Mouse (Mus musculus) gonadal fat pad, adult 2 months (tissue): ENCODE results near the gene Aatf. TPM values are rescaled to one million over a fixed set of nuclear protein-coding genes. Genes with fewer than 3 reads are reported as not detected.

ENCODE experiments used
- DNase-seq: peaks from one replicate; pipeline ENCODE4 v3.0.0-alpha.2; 2012; ENCODE audit warnings: low read depth
- polyA plus RNA-seq: library from polyadenylated mRNA; depleted of rRNA; stranded (reverse); fragments of >200 nt; gene quantifications from 2 replicates; pipeline ENCODE4 v1.2.3, GENCODE M21; 2012; rRNA removed

Gene Aatf
- polyA plus RNA-seq, 1 experiment, result 2.9 TPM

DNA sequence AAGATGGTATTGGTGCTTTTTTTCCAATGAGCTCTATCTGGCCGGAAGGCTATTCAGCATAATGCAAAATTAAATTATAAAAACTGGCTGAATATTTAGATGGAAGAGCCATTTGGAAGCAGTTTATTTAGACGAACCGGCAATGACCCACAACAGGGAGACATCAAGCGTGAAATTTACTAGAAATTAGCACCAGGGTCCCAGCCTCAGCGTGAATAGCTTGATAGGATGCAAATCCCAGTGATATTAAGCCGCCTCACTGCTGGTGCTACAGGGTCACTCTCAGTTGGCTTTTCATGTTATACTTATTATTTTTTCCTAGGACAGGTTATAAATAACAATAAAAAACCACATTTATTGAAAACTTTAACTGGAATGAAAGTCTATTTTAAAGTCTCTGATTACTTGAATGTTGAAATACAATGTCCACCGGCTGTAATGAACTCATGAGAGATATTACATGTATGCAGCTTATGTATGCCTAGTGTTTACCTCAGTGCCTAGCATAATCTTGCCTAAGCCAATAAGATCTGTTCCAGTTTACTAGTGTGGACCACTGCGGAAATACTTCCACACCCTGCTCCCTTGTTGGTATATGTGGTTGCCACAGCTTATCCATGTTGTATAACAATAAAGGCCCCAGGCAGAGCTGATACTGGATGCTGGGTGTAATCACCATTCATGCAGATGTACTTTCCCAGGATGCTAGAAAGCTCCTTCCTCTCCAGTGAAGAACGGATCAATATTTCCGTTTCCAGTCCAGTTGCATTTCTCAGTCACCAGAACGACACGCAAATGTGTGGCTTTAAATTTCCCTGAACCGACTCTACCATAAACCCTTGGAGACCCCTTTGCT, 136.6 kb downstream of the Aatf start:
- no peak for DNase-seq

GRCm38 (mm10) chr11:84375951-84376496, 137.3 kb downstream of the Aatf start:
- DNase-seq, result no peak

GRCm38 (mm10) chr11:84373122-84373521, 140.2 kb downstream of the Aatf start:
- DNase-seq, result no peak

Other genes with a start within 250 kb of the Aatf start
- 0.92 and 1.1 TPM in 2 replicates for gene Lhx1, start 12.0 kb upstream of the Aatf start, polyA plus RNA-seq